Mouse (Mus musculus): Measurements from ENCODE around the gene Pdcd4.

The Pdcd4 gene

GRCm38 (mm10) chr19:53892061-53892460, at the start of gene Pdcd4:
Pdcd4 (plus strand) TSS chr19:53892231.
- peak; percentile 50 to 79 for DNase-seq

GRCm38 (mm10) chr19:53843972-53844371, 48.1 kb upstream of the Pdcd4 start:
- DNase-seq = no peak

- DNase-seq = no peak
These were observed 43.6 kb upstream of the Pdcd4 start for GRCm38 (mm10) chr19:53848272-53848995.

GRCm38 (mm10) chr19:53850166-53850922, 41.7 kb upstream of the Pdcd4 start:
- peak; percentile 75 to 86 for DNase-seq

GRCm38 (mm10) chr19:53851352-53851751, 40.7 kb upstream of the Pdcd4 start:
- DNase-seq = no peak

- no peak for DNase-seq
These were observed 40.0 kb upstream of the Pdcd4 start for GRCm38 (mm10) chr19:53851826-53852698.

GRCm38 (mm10) chr19:53852699-53853451, 39.2 kb upstream of the Pdcd4 start:
- DNase-seq = peak in 1 of 2 experiments; percentile 35

GRCm38 (mm10) chr19:53854978-53855377, 37.1 kb upstream of the Pdcd4 start:
- peak in 1 of 2 experiments; percentile 33 for DNase-seq

GRCm38 (mm10) chr19:53855781-53856180, 36.2 kb upstream of the Pdcd4 start:
- DNase-seq = no peak

- DNase-seq = no peak
These were observed 35.2 kb upstream of the Pdcd4 start for GRCm38 (mm10) chr19:53856794-53857193.

GRCm38 (mm10) chr19:53857962-53858361, 34.1 kb upstream of the Pdcd4 start:
- no peak for DNase-seq

GRCm38 (mm10) chr19:53859149-53859548, 32.9 kb upstream of the Pdcd4 start:
- DNase-seq = peak; percentile 38 to 50

GRCm38 (mm10) chr19:53859593-53859992, 32.4 kb upstream of the Pdcd4 start:
- DNase-seq = no peak

GRCm38 (mm10) chr19:53861346-53861745, 30.7 kb upstream of the Pdcd4 start:
- no peak for DNase-seq

- DNase-seq = no peak
These were observed 29.3 kb upstream of the Pdcd4 start for GRCm38 (mm10) chr19:53862573-53863246.

GRCm38 (mm10) chr19:53867238-53867637, 24.8 kb upstream of the Pdcd4 start:
- DNase-seq = no peak

- DNase-seq = no peak
These were observed 23.9 kb upstream of the Pdcd4 start for GRCm38 (mm10) chr19:53868125-53868524.

GRCm38 (mm10) chr19:53868796-53869195, 23.2 kb upstream of the Pdcd4 start:
- DNase-seq = no peak

- no peak for DNase-seq
These were observed 22.3 kb upstream of the Pdcd4 start for GRCm38 (mm10) chr19:53869427-53870385.

GRCm38 (mm10) chr19:53870568-53870967, 21.5 kb upstream of the Pdcd4 start:
- no peak for DNase-seq

GRCm38 (mm10) chr19:53871502-53871901, 20.5 kb upstream of the Pdcd4 start:
- no peak for DNase-seq
